Mouse (Mus musculus): ENCODE measurements at regions not wholly inside any gene's neighbourhood (a gene's known extent, or its start where the extent isn't known, plus 50 kb on each side); places are given as distances from the start of the nearest gene placed in this dataset.
A peak's percentile ranks its signal among the peaks of the same experiment; 100 is the strongest.

DNA sequence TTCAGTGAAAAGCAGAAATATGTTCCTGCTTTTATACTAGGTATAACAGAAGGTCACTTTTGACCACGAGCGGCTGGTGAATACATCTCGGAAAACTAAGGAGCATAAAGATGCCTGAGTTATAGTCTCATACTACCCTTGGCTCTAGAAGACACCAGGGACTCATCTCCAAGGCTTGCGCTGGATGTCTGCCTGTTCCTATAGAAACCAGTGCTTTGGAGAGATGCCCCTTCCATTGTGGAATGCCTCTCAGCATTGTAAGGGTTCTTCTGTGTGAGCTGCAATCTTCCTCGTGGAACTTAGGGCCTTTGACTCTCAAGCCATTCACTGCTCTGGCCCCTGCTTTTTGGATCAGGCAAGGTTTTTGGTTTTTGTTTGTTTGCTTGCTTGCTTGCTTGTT is 561.0 kb upstream of the Adam5 start:
- no peaks in the 10 kb centered on the region for H3K27me3 ChIP-seq (ENCODE audit: control insufficient read depth, insufficient read depth, low read length)
- H3K9ac ChIP-seq (ENCODE audit: low read depth, low read length), result no peak overlapping the region
- WGBS, result 66% methylated on average over 5 of the region's 5 CpGs
- no peak overlapping the region for H3K4me2 ChIP-seq (replicated peaks; ENCODE audit: low read depth, low read length)
- H3K36me3 ChIP-seq (ENCODE audit: control insufficient read depth, insufficient read depth, low read length), result no peaks in the 10 kb centered on the region
- H3K27ac ChIP-seq (ENCODE audit: low read depth, low read length), result no peak overlapping the region
- ATAC-seq (ENCODE audit: low FRiP score) (no peak), DNase-seq (ENCODE audit: low spot score) (no peak)
- no peaks in the 10 kb centered on the region for H3K9me3 ChIP-seq (ENCODE audit: control insufficient read depth, low read length)
- peaks cover 10% of the 10 kb centered on the region for H3K4me1 ChIP-seq (replicated peaks; ENCODE audit: control insufficient read depth, insufficient read depth, low read length)
- no peak overlapping the region for H3K4me3 ChIP-seq (ENCODE audit: low read depth, low read length)

DNA sequence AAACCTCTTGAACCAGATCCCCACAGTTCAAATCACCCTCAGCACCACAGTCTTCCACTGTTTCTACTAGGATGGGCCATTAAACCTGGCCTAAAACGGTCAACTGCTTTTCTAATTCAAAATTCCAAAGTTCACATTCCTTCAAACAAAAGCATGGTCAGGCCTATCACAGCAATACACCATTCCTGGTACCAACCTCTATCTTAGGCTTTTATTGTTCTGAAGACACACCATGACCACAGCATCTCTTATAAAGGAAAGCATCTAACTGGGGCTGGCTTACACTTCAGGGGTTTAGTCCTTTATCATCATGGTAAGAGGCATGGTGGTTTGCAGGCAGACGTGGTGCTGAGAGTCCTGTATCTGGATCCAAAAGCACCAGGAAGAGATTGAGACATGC is 560.4 kb upstream of the Adam5 start:
- DNase-seq (ENCODE audit: low spot score) (no peak), ATAC-seq (ENCODE audit: low FRiP score) (no peak)
- no peak overlapping the region for H3K27ac ChIP-seq (ENCODE audit: low read depth, low read length)
- no peaks in the 10 kb centered on the region for H3K36me3 ChIP-seq (ENCODE audit: control insufficient read depth, insufficient read depth, low read length)
- WGBS, result 53% methylated on average over 2 of the region's 2 CpGs
- H3K4me2 ChIP-seq (replicated peaks; ENCODE audit: low read depth, low read length), result no peak overlapping the region
- no peaks in the 10 kb centered on the region for H3K27me3 ChIP-seq (ENCODE audit: control insufficient read depth, insufficient read depth, low read length)
- H3K4me1 ChIP-seq (replicated peaks; ENCODE audit: control insufficient read depth, insufficient read depth, low read length), result peaks cover 5% of the 10 kb centered on the region
- no peak overlapping the region for H3K9ac ChIP-seq (ENCODE audit: low read depth, low read length)
- no peak overlapping the region for H3K4me3 ChIP-seq (ENCODE audit: low read depth, low read length)
- no peaks in the 10 kb centered on the region for H3K9me3 ChIP-seq (ENCODE audit: control insufficient read depth, low read length)

DNA sequence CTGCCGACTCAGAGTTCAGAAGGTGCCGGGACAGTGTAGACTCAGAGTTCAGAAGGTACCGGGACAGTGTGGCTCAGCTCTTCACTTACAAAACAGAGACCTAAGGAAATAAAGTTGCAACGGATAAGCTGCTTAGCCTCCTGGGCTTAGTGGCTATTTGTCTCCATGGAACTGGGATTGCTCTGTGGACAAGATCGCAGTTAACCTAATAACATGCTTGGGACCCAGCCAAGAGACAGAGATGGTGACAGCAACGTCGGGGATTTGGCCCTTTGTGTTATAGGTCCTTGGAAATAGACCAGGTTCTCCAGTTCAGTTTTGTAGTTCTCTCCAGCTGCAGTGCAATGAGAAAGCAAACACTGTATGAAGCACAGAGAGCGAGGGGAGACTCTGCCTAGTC is 549.1 kb upstream of the Adam5 start:
- Histone ChIP-seq H3K9ac (ENCODE audit: low read depth, low read length) (no peak overlapping the region), H3K4me1 (replicated peaks; ENCODE audit: control insufficient read depth, insufficient read depth, low read length) (peaks cover 4% of the 10 kb centered on the region; the same call in 1 of the 2 replicates), H3K27ac (ENCODE audit: low read depth, low read length) (no peak overlapping the region), H3K36me3 (ENCODE audit: control insufficient read depth, insufficient read depth, low read length) (no peaks in the 10 kb centered on the region), H3K4me3 (ENCODE audit: low read depth, low read length) (no peak overlapping the region), H3K4me2 (replicated peaks; ENCODE audit: low read depth, low read length) (no peak overlapping the region), H3K27me3 (ENCODE audit: control insufficient read depth, insufficient read depth, low read length) (0 out of 2 replicates have a peak, but pooled peaks cover under 1% of the 10 kb centered on the region), H3K9me3 (ENCODE audit: control insufficient read depth, low read length) (no peaks in the 10 kb centered on the region)
- 82% methylated on average over 8 of the region's 8 CpGs for WGBS
- no peak for ATAC-seq (ENCODE audit: low FRiP score)
- DNase-seq (ENCODE audit: low spot score), result no peak

DNA sequence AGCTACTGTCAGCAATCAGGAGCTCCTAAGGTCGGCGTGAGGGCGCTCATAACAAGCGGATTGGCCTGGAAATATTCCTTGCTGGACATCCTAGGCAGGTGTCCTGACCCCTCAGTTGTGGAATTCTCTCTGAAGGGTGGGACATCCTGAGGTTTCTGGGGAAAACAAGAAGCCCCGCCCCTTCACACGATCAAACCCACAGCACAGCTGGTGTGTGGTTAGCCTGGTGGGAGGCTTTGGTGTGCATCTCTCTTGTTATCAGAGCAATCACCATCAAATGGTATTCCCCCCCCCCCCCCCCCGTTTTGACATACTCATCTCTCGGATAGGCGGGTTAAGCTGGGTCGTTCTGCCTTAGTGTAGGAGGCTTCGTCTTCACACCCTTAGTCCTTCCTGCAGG is 546.8 kb upstream of the Adam5 start:
- no peak for DNase-seq (ENCODE audit: low spot score)
- Histone ChIP-seq H3K4me2 (replicated peaks; ENCODE audit: low read depth, low read length) (no peak overlapping the region), H3K36me3 (ENCODE audit: control insufficient read depth, insufficient read depth, low read length) (no peaks in the 10 kb centered on the region), H3K27ac (ENCODE audit: low read depth, low read length) (no peak overlapping the region), H3K4me1 (replicated peaks; ENCODE audit: control insufficient read depth, insufficient read depth, low read length) (peaks cover 4% of the 10 kb centered on the region; the same call in 1 of the 2 replicates), H3K4me3 (ENCODE audit: low read depth, low read length) (no peak overlapping the region), H3K27me3 (ENCODE audit: control insufficient read depth, insufficient read depth, low read length) (0 out of 2 replicates have a peak, but pooled peaks cover 2% of the 10 kb centered on the region), H3K9ac (ENCODE audit: low read depth, low read length) (no peak overlapping the region), H3K9me3 (ENCODE audit: control insufficient read depth, low read length) (no peaks in the 10 kb centered on the region)
- 41% methylated on average over 10 of the region's 11 CpGs for WGBS
- ATAC-seq (ENCODE audit: low FRiP score), result no peak

DNA sequence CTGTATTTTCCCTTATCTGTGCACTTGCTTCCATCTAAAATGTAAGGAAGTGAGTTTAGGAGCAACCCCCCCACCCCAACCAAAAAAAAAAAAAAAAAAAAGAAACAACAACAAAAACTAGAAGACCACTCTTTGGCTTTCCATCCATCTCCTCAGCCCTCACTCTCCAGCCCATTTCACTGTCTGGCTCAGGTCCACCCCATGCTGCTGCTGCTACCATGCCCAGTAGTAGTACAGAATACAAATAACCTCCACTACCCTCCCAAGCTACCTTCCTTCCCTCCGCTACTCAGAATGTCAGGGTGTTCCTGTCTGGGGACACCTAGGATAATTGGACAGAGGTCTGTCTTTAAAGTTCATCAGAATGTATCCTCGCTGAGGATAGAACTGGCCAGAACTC is 545.2 kb upstream of the Adam5 start:
- 92% methylated on average over 2 of the region's 2 CpGs for WGBS
- DNase-seq (ENCODE audit: low spot score) (no peak), ATAC-seq (ENCODE audit: low FRiP score) (no peak)

DNA sequence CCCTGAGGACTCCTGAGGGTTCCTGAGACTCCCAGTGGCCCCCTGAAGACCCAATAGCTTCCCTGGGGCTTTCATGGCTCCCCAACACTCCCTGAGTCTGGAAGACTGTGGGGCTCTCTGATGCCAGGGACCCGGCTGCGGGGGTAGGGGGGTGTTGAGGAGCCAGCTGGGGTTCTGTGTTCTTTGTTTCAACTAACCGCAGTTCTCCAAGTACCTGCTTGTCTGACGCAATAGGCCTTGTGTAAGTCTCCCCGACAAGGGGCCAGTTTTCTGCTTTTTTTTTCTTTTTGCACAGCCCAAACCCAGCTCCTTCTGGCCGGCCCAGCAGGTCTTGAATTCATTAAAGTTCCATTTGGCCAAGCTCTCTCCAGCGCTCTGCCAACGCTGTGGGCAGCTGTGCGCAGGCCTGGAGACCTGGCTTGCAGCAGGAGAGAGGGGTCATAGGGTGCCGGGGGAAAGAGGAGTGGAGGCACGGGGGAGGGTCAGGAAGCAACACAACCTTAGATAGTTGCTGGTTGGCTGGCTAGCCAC is 544.5 kb upstream of the Adam5 start:
- Histone ChIP-seq H3K4me2 (replicated peaks; ENCODE audit: low read depth, low read length) (peak overlapping the region; percentile 39), H3K4me1 (replicated peaks; ENCODE audit: control insufficient read depth, insufficient read depth, low read length) (peaks cover 4% of the 10 kb centered on the region; the same call in 1 of the 2 replicates), H3K27me3 (ENCODE audit: control insufficient read depth, insufficient read depth, low read length) (0 out of 2 replicates have a peak, but pooled peaks cover 2% of the 10 kb centered on the region), H3K4me3 (ENCODE audit: low read depth, low read length) (no peak overlapping the region), H3K27ac (ENCODE audit: low read depth, low read length) (no peak overlapping the region), H3K9me3 (ENCODE audit: control insufficient read depth, low read length) (no peaks in the 10 kb centered on the region), H3K9ac (ENCODE audit: low read depth, low read length) (no peak overlapping the region; the same call in 1 of the 2 replicates), H3K36me3 (ENCODE audit: control insufficient read depth, insufficient read depth, low read length) (no peaks in the 10 kb centered on the region)
- peak; percentile 50 for DNase-seq (ENCODE audit: low spot score)
- WGBS, result 8% methylated on average over 11 of the region's 11 CpGs
- no peak for ATAC-seq (ENCODE audit: low FRiP score)

More for the DNA sequence above, 545.2 kb upstream of the Adam5 start:
- Histone ChIP-seq H3K4me3 (ENCODE audit: low read depth, low read length) (no peak overlapping the region), H3K9me3 (ENCODE audit: control insufficient read depth, low read length) (no peaks in the 10 kb centered on the region), H3K36me3 (ENCODE audit: control insufficient read depth, insufficient read depth, low read length) (no peaks in the 10 kb centered on the region), H3K27ac (ENCODE audit: low read depth, low read length) (no peak overlapping the region), H3K4me2 (replicated peaks; ENCODE audit: low read depth, low read length) (no peak overlapping the region), H3K9ac (ENCODE audit: low read depth, low read length) (no peak overlapping the region), H3K27me3 (ENCODE audit: control insufficient read depth, insufficient read depth, low read length) (0 out of 2 replicates have a peak, but pooled peaks cover 2% of the 10 kb centered on the region), H3K4me1 (replicated peaks; ENCODE audit: control insufficient read depth, insufficient read depth, low read length) (peaks cover 4% of the 10 kb centered on the region; the same call in 1 of the 2 replicates)

DNA sequence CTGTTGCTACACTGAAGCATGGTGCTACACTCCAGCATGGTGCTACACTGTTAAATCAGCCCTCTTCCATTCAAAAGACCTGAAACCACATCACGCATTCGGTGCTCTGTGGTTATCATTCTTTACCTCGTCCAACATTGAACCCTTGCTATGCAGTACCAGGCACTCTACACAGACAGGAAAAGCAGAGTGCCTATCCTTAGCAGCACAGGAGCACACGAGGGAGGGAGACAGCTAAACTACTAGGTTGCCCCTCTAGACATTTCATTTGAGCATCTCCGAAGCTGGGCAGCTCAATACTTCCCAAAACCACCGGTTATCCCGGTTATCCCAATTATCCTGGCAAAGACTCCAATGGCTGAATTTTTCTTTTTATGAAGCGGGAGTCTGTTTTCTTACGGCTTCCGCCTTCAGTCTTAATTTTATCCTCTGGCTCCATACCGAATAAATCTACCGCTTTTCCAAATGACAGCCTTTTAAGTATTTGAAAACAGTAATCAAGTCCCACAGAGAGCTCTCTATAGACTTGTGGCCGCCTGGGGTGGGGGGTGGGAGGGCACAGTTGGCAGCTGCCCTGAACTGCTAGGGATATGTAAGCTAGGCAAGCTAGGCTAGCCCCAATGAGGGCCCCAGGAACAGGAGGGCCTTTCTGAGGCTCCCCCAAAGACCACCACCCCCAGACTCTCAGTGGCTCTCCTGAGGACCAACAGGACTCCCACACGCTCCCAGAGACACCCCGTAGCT is 543.8 kb upstream of the Adam5 start:
- peak; percentile 28 for DNase-seq (ENCODE audit: low spot score)
- H3K9ac ChIP-seq (ENCODE audit: low read depth, low read length), result no peak overlapping the region; the same call in 1 of the 2 replicates

DNA sequence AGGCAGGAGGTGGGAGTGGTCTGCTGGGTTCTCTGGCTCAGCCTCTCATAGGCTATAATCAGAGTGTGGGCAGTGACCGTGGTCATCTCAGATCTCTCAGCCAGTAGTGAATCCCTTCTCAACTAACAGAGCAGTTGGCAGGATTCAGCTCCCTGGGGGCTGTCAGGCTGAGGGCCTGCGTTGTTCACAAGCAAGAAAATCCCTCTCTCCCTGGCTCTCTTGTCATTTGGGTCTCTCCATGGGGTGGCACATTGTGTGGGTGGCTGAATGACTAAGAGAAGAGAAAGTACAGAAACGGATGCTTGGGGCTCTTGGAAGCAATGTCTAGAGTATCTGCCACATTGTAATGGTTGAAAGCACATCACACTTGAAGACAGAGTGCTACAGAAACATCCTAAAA is 542.0 kb upstream of the Adam5 start:
- 0 out of 2 replicates have a peak, but pooled peaks cover 2% of the 10 kb centered on the region for H3K27me3 ChIP-seq (ENCODE audit: control insufficient read depth, insufficient read depth, low read length)
- no peaks in the 10 kb centered on the region for H3K9me3 ChIP-seq (ENCODE audit: control insufficient read depth, low read length)
- 28% methylated on average over 3 of the region's 3 CpGs for WGBS
- ATAC-seq (ENCODE audit: low FRiP score) (no peak), DNase-seq (ENCODE audit: low spot score) (no peak)
- no peaks in the 10 kb centered on the region for H3K36me3 ChIP-seq (ENCODE audit: control insufficient read depth, insufficient read depth, low read length)
- peaks cover 4% of the 10 kb centered on the region; the same call in 1 of the 2 replicates for H3K4me1 ChIP-seq (replicated peaks; ENCODE audit: control insufficient read depth, insufficient read depth, low read length)
- H3K9ac ChIP-seq (ENCODE audit: low read depth, low read length), result no peak overlapping the region
- H3K27ac ChIP-seq (ENCODE audit: low read depth, low read length), result no peak overlapping the region
- H3K4me3 ChIP-seq (ENCODE audit: low read depth, low read length), result no peak overlapping the region
- H3K4me2 ChIP-seq (replicated peaks; ENCODE audit: low read depth, low read length), result no peak overlapping the region

More for the DNA sequence above, 543.8 kb upstream of the Adam5 start:
- no peak for ATAC-seq (ENCODE audit: low FRiP score)
- peaks cover 4% of the 10 kb centered on the region; the same call in 1 of the 2 replicates for H3K4me1 ChIP-seq (replicated peaks; ENCODE audit: control insufficient read depth, insufficient read depth, low read length)
- 25% methylated on average over 15 of the region's 15 CpGs for WGBS
- 0 out of 2 replicates have a peak, but pooled peaks cover 2% of the 10 kb centered on the region for H3K27me3 ChIP-seq (ENCODE audit: control insufficient read depth, insufficient read depth, low read length)
- no peaks in the 10 kb centered on the region for H3K9me3 ChIP-seq (ENCODE audit: control insufficient read depth, low read length)
- no peak overlapping the region for H3K4me2 ChIP-seq (replicated peaks; ENCODE audit: low read depth, low read length)
- no peak overlapping the region for H3K27ac ChIP-seq (ENCODE audit: low read depth, low read length)
- no peaks in the 10 kb centered on the region for H3K36me3 ChIP-seq (ENCODE audit: control insufficient read depth, insufficient read depth, low read length)
- H3K4me3 ChIP-seq (ENCODE audit: low read depth, low read length), result no peak overlapping the region

DNA sequence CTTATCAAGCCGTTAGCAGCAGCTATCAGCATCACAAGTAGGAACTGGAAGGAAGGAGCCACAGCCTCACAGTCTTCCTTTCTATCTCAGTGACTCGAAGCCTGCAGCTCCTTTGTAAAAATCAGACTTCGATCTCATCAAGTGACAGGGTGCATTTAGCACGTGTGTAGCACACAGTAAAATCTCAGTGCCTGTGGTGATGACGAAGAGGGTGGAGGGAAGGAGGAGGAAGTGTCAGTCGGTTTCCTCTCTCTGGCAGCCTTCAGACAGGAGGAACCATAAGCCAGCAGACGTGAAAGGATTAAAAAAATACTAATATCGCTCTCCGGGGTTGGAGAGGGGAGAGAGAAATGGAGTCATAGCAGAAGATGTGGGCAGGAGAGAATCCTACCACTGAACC is 538.5 kb upstream of the Adam5 start:
- H3K4me1 ChIP-seq (replicated peaks; ENCODE audit: control insufficient read depth, insufficient read depth, low read length), result no peaks in the 10 kb centered on the region

More for the DNA sequence above, 538.5 kb upstream of the Adam5 start:
- H3K9ac ChIP-seq (ENCODE audit: low read depth, low read length), result no peak overlapping the region
- H3K4me3 ChIP-seq (ENCODE audit: low read depth, low read length), result no peak overlapping the region
- DNase-seq (ENCODE audit: low spot score) (no peak), ATAC-seq (ENCODE audit: low FRiP score) (no peak)
- H3K36me3 ChIP-seq (ENCODE audit: control insufficient read depth, insufficient read depth, low read length), result no peaks in the 10 kb centered on the region
- H3K9me3 ChIP-seq (ENCODE audit: control insufficient read depth, low read length), result no peaks in the 10 kb centered on the region
- 76% methylated on average over 9 of the region's 9 CpGs for WGBS
- H3K4me2 ChIP-seq (replicated peaks; ENCODE audit: low read depth, low read length), result no peak overlapping the region
- no peak overlapping the region for H3K27ac ChIP-seq (ENCODE audit: low read depth, low read length)
- H3K27me3 ChIP-seq (ENCODE audit: control insufficient read depth, insufficient read depth, low read length), result no peaks in the 10 kb centered on the region
